Mouse (Mus musculus) WW6 (cell line): ENCODE measurements around the gene Ntn5.

Experiments
- DNase-seq: peaks from one replicate; pipeline ENCODE4 v3.0.0-alpha.2; 2013; ENCODE audit warnings: low read depth, low spot score

Gene Ntn5

DNA sequence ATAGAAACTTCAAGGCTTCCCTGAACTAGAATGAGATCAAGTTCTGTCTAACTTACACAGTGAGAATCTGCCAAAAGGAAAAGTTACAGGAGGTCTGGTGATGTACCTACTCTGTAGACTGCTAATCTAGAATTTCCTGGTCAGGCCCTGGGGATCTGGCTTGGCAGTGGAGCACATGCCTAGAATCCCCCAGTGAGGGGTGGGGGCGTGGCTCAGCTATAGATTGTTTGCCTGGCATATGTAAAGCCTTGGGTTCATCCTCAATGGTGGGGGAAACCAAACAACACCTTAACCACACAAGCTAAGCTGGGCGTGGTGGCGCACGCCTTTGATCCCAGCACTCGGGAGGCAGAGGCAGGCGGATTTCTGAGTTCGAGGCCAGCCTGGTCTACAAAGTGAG is 14.1 kb downstream of the Ntn5 start:
- DNase-seq, result no peak

- no peak for DNase-seq
These were observed 15.8 kb downstream of the Ntn5 start, which contains the start of gene Car11 for GRCm38 (mm10) chr7:45699523-45700141. TSS of gene Car11 (plus strand) at chr7:45699843.

DNA sequence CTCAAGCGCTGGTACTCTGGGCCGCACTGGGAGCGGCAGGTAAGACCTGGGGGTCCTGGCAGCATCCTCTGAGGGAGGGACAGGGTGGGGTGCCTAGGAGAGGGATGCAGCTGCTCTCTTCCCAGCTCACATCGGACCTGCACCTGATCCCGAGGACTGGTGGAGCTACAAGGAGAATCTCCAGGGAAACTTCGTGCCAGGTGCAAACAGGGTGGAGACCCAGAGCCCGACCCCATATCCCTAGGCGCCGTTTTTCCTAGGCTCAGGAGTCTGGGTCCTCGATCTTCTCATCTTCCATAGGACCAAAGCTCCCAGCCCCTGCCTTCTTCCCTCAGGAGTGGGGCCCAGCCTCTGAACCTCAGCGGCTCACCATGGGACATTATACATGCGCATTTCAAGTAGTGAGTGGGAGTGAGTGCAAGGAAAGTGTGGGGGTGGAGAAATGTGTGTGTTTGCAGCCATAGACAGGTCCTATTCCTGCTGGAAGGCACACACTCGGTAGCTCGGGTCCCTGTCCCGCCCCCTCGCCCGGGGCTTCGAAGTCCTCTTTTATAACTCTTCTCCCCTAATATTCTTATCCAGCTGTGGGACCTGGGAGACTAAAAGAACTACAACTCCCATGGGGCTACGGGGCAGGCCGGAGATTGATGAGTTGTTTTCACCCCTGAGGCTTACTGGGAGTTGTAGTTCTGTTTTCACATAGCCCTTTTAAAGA is 16.6 kb downstream of the Ntn5 start:
- no peak for DNase-seq

- DNase-seq, result no peak
These were observed 17.2 kb downstream of the Ntn5 start for GRCm38 (mm10) chr7:45701072-45701471.

DNA sequence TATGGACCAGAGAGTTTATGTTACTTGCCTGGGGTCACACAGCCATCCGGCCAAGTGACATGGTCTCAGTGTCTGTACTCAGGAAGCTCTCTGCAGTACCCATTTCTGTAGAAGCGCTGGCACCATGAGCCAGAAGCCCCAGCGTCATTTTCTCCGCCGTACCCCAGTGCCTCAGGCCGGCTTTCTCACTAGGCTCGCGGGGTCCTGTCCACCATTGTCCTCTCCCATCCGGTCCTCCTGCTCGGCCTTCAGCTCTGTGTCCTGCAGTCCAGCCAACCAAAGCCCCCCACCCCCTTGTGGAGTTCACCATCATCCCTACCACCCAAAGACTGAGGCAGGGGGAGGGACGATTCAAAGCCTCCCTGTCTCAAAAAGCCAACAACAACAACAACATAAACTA is 17.8 kb downstream of the Ntn5 start:
- DNase-seq, result no peak

DNA sequence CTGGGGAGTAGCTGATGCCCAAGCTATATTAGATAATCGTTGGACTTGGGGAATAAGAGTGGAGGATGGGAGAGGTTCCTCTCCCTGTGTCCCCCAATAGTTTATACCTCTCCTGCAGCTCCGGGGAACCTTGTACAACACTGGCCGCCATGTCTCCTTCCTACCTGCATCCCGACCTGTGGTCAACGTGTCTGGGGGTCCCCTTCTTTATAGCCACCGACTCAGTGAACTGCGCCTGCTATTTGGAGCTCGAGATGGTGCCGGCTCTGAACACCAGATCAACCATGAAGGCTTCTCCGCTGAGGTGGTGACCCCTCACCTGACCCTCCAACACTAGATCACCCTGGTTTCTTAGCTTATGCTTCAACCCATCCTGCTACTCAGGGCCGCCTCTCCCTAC is 18.5 kb downstream of the Ntn5 start:
- no peak for DNase-seq

DNA sequence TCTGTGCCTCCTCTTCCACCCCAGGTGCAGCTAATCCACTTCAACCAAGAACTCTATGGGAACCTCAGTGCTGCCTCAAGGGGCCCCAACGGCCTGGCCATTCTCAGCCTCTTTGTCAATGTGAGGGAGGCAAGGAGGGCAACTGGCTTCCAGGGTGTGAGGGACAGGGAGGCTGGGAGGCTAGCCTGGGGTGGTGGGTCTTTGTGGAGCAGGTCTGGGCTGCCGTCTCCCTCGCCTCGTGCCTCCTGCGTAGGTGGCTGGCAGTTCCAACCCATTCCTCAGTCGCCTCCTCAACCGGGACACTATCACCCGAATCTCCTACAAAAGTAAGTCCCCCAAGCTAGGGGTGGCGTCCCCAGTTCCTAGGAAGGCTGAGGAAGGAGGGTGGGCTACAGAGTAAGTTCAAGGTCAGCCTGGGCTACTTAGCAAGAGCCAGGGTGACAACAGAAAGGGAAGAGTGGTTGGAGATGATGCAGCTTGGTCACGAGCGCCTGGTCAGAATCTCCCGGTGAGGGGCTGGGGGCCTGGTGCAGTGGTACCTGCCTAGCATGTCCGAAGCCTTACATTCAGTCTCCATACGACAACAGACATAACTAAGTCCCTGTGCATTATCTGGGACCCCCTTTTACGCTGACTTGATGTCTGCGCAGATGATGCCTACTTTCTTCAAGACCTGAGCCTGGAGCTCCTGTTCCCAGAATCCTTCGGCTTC is 19.1 kb downstream of the Ntn5 start:
- no peak for DNase-seq

DNA sequence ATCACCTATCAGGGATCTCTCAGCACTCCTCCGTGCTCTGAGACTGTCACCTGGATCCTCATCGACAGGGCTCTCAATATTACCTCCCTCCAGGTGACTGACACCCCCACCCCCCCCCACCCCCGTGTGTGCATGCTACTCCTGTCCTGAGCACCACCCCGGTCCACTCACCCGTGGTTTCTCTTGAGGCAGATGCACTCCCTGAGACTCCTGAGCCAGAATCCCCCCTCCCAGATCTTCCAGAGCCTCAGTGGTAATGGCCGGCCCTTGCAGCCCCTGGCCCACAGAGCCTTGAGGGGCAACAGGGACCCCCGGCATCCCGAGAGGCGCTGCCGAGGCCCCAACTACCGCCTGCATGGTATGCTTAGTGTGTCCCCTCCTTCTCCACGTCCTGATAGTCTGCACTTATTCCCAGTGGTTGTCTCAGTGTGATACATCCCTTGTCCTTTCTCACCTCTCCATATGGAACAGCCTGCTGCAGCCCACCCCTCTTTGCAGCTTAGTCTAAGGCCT is 19.8 kb downstream of the Ntn5 start:
- DNase-seq, result no peak

- DNase-seq, result no peak
These were observed 20.3 kb downstream of the Ntn5 start for GRCm38 (mm10) chr7:45704046-45704559.

DNA sequence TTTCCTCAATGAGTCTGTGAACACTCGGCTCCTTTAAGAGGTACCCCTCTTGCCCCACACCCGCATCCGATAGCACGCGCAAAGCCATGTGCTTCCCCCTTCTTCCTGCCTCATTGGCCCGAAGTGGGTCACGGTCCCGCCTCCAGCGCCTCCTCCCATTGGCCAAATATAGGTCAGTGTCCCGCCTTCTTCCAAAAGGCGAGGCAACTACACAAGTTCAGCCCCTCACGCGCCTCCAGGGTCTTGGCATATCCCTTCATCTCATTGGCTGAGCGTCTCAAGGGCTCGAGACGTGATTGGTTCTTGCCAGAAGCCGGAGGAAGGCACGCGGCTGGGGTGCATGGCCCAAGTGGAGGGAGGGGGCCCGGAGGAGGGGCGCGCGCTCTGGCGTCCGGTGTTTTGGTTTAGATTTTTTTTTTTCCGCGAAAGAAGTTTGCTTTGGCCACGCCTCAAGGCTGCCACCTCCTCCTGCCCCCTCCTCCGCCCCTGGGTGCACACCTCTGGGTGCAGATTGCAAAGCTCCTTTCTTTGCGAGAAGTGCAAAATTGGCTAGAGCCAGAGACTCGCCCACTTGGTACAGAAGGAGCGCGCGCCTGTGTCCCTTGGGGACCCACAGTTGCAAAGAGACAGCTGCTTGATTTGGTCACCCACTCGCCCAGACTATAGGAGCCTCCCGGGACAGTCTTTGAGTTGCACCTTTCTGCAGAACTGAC is 21.1 kb downstream of the Ntn5 start, which contains the start of gene Dbp:
Gene Dbp (plus strand): TSS at position 359 of the 713 bp plus-strand sequence.
- DNase-seq, result peak; percentile 96

DNA sequence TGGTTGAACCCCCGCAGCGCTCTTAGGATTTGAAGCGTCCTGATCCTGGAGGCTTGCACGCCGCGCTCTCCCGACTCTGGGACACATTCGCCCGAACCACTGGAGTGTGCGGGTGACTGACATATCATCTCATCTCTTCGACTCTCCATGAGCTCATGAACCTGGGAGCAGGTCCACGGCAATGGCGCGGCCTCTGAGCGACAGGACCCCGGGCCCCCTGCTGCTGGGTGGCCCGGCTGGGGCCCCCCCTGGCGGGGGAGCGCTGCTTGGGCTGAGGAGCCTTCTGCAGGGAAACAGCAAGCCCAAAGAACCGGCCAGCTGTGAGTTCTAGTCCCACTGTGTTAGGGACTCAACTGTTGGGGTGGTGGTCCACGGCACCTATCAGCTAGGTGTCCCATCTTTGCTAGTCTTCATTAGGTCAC is 21.6 kb downstream of the Ntn5 start:
- no peak for DNase-seq

DNA sequence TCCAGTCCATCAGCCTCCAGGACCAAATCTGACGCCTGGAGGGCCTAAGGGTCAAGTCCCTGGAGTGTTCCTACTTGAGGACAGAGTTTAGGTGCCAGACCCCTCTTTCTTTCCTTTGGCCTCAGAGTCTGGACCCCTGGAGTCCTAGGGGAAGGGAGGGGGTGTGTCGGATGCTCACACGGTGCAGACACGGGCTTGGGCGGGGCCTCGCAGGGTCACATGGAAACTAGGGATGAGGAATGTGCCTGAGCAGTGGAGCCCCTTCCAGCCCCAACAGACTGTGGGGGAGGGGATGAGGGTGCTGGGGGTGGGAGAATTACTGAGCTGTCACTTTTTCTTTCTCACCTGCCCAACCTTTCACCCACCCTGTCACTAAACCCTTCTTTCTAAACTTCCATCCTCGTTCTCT is 22.1 kb downstream of the Ntn5 start:
- no peak for DNase-seq

GRCm38 (mm10) chr7:45706721-45707241 is 23.0 kb downstream of the Ntn5 start:
- DNase-seq, result no peak

GRCm38 (mm10) chr7:45707375-45707967 is 23.6 kb downstream of the Ntn5 start:
- DNase-seq, result no peak

GRCm38 (mm10) chr7:45708221-45708761 is 24.5 kb downstream of the Ntn5 start:
- DNase-seq, result no peak

GRCm38 (mm10) chr7:45709036-45709435 is 25.2 kb downstream of the Ntn5 start:
- DNase-seq, result no peak

- DNase-seq, result no peak
These were observed 26.0 kb downstream of the Ntn5 start for GRCm38 (mm10) chr7:45709677-45710355.

DNA sequence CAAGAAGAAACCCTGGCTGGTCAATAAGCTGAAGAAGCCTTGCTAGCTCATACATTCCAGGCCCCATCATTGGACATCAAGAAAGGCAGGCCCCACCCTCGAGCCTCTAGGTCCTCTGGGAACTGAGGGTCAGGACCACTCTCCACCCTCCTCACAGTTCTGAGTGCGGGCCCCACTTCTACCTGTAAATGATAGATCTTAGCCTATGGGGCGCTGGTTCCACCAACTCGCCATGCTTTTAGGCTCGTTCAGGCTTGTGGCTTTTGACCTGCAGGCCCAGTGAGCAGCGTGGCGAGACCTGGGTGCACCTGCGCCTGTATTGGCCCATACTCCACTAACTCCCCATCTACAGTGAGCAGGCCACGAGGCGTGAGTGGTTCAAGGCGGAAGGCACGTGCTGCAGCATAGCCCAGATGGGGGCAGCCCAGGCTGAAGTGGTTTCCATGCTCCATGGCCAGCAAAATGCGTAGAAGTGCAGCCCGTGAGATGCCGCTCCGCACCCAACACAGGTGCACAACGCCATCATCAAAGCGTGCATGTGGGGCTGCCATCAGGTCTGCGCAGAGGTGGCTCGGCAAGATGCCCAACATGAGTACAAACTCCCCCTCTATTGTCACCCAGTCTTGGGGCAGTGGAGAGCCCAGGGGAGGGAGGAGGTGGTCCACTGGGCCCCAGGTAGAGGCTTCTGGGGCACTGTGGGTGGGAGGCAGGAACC is 26.8 kb downstream of the Ntn5 start:
- DNase-seq, result no peak

DNA sequence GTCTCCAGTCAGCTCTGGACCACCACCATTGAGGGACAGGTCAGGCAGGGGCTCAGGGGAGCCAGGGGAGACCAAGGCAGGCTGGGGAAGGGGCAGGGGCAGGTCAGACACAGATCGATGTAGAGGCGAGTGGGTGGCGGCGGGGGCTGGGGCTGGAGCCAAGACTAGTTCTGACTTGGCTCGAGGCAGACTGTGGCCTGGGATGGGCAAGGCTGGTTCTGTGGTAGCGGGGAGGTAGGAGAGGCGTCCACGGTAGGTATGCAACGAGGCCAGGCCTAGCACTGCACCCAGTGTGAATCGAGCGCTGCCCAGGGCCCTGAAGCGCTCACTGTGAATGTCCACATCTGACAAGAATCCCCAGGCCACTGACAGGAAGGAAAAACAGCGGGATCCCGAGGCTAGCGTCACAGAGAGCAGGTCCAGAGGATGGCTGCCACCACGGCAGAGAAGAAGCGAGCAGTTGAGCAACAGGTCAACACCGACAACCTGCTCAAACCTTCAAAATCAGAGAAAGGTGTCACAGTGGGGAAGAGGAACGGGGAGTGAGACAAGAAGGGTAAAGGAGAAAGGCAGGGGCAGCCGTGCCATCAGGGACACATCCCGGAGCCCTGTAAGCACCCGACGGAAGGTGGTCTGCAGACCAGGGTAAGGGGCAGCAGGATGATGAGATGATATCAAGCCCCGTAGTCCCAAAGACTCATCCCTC is 27.6 kb downstream of the Ntn5 start:
- DNase-seq, result no peak
